Mouse (Mus musculus) heart, adult 2 months (tissue): ENCODE measurements around the gene Tas1r1.

ENCODE experiments used
- CTCF ChIP-seq: fragments of 200-600 bp; IDR thresholded peaks from 2 replicates; pipeline ENCODE4 v1.8.1; 2022; ENCODE audit warnings: antibody characterized with exemption, mild to moderate bottlenecking, moderate library complexity
- EP300 ChIP-seq: fragments of 200-500 bp; IDR thresholded peaks from 2 replicates; pipeline ENCODE4 v1.6.1; 2011; ENCODE audit warnings: low read depth, low read length, control low read depth; ENCODE audit not compliant: insufficient read depth

GRCm38 (mm10) chr4:152072655-152073054 is 34.3 kb upstream of the Tas1r1 start:
- TF ChIP-seq CTCF = no peak
- no peak for TF ChIP-seq EP300
